Mouse (Mus musculus) neural tube, embryonic 14.5 days (tissue): ENCODE data around the gene Chrm3. TPM values are rescaled to one million over a fixed set of nuclear protein-coding genes. Genes with fewer than 3 reads are reported as not detected.

Experiments
- ATAC-seq: fragments of 200-750 bp; cut with Nextera tagmentation; 2 replicates; pipeline ENCODE4 v1.8.0; 2017; ENCODE audit warnings: low read depth, mild to moderate bottlenecking, moderate TSS enrichment, moderate library complexity
- H3K27ac ChIP-seq: fragments of 300-500 bp; sonication (generic); 2 replicates; pipeline ENCODE4 v1.5.1; 2014; ENCODE audit warnings: low read depth, mild to moderate bottlenecking, control low read depth, low read length, moderate library complexity, mixed read lengths
- H3K27me3 ChIP-seq: fragments of 300-500 bp; sonication (generic); 2 replicates; pipeline ENCODE4 v1.6.1; 2014; ENCODE audit warnings: low read length; ENCODE audit not compliant: control insufficient read depth, insufficient read depth
- H3K36me3 ChIP-seq: fragments of 300-500 bp; sonication (generic); 2 replicates; pipeline ENCODE4 v1.6.1; 2014; ENCODE audit warnings: low read length, mixed read lengths; ENCODE audit not compliant: control insufficient read depth, insufficient read depth
- H3K4me1 ChIP-seq: fragments of 300-500 bp; sonication (generic); 2 replicates; pipeline ENCODE4 v1.6.1; 2014; ENCODE audit warnings: low read length; ENCODE audit not compliant: control insufficient read depth, insufficient read depth
- H3K4me2 ChIP-seq: fragments of 300-500 bp; sonication (generic); 2 replicates; pipeline ENCODE4 v1.6.1; 2014; ENCODE audit warnings: mild to moderate bottlenecking, low read depth, low read length, control low read depth
- H3K4me3 ChIP-seq: fragments of 300-500 bp; sonication (generic); 2 replicates; pipeline ENCODE4 v1.5.1; 2014; ENCODE audit warnings: low read depth, low read length, control low read depth, mixed read lengths
- H3K9ac ChIP-seq: fragments of 300-500 bp; sonication (generic); replicated peaks from 2 replicates; pipeline ENCODE4 v1.6.1; 2014; ENCODE audit warnings: low read depth, mild to moderate bottlenecking, control low read depth, low read length, mixed read lengths
- H3K9me3 ChIP-seq: fragments of 300-500 bp; sonication (generic); 2 replicates; pipeline ENCODE4 v1.6.1; 2016; ENCODE audit warnings: low read length; ENCODE audit not compliant: control insufficient read depth
- WGBS: fragments of 180-500 bp; shearing (Covaris S2); extraction: QIAGEN DNeasy Blood & Tissue Kit; methylation state at CpG from one replicate; pipeline ENCODE4 v1.1.7; 2014; 5-methylcytosine and 5-hydroxymethylcytosine counted together
- polyA plus RNA-seq: library from polyadenylated mRNA; unstranded; fragments of >200 nt; fragmentation: Nextera tagmentation; extraction: Ambion mirVana; gene quantifications from 2 replicates; pipeline ENCODE4 v1.2.1, GENCODE M21; 2014

The Chrm3 gene
- polyA plus RNA-seq, 1 experiment from 2014 or later = 5.2 TPM

GRCm38 (mm10) chr13:9912697-9913096, 447.9 kb downstream of the Chrm3 start:
- WGBS = 88% methylated on average over 4 of the region's 4 CpGs

GRCm38 (mm10) chr13:9908707-9909106, 451.9 kb downstream of the Chrm3 start:
- no peak for ATAC-seq
- H3K4me3 ChIP-seq = no peak overlapping the region
- no peak overlapping the region for H3K27ac ChIP-seq
- H3K4me1 ChIP-seq = no peaks in the 10 kb centered on the region
- 90% methylated on average over 2 of the region's 2 CpGs for WGBS
- no peaks in the 10 kb centered on the region for H3K36me3 ChIP-seq
- no peaks in the 10 kb centered on the region; the same call in 1 of the 2 replicates for H3K9me3 ChIP-seq
- H3K9ac ChIP-seq = no peak overlapping the region
- no peaks in the 10 kb centered on the region for H3K27me3 ChIP-seq
- no peak overlapping the region for H3K4me2 ChIP-seq

More at GRCm38 (mm10) chr13:9912697-9913096, 447.9 kb downstream of the Chrm3 start:
- no peaks in the 10 kb centered on the region for H3K27me3 ChIP-seq
- H3K4me2 ChIP-seq = no peak overlapping the region
- ATAC-seq = no peak
- H3K36me3 ChIP-seq = no peaks in the 10 kb centered on the region
- H3K9me3 ChIP-seq = no peaks in the 10 kb centered on the region
- H3K4me1 ChIP-seq = no peaks in the 10 kb centered on the region
- H3K9ac ChIP-seq = no peak overlapping the region
- no peak overlapping the region for H3K27ac ChIP-seq
- H3K4me3 ChIP-seq = no peak overlapping the region

- Histone ChIP-seq H3K27me3 (no peaks in the 10 kb centered on the region), H3K36me3 (no peaks in the 10 kb centered on the region)
- WGBS = 79% methylated on average over 3 of the region's 3 CpGs
Measured at GRCm38 (mm10) chr13:9907202-9907601, 453.4 kb downstream of the Chrm3 start.

GRCm38 (mm10) chr13:9904455-9904854, 456.2 kb downstream of the Chrm3 start:
- H3K9me3 ChIP-seq = no peaks in the 10 kb centered on the region; the same call in 1 of the 2 replicates
- H3K4me1 ChIP-seq = no peaks in the 10 kb centered on the region
- H3K27me3 ChIP-seq = no peaks in the 10 kb centered on the region
- no peaks in the 10 kb centered on the region for H3K36me3 ChIP-seq
- H3K4me3 ChIP-seq = no peak overlapping the region
- no peak for ATAC-seq
- H3K4me2 ChIP-seq = no peak overlapping the region
- no peak overlapping the region for H3K9ac ChIP-seq
- H3K27ac ChIP-seq = no peak overlapping the region

More at GRCm38 (mm10) chr13:9907202-9907601, 453.4 kb downstream of the Chrm3 start:
- H3K27ac ChIP-seq = no peak overlapping the region
- H3K4me3 ChIP-seq = no peak overlapping the region
- no peaks in the 10 kb centered on the region for H3K4me1 ChIP-seq
- H3K9me3 ChIP-seq = no peaks in the 10 kb centered on the region; the same call in 1 of the 2 replicates
- no peak for ATAC-seq
- H3K4me2 ChIP-seq = no peak overlapping the region
- H3K9ac ChIP-seq = no peak overlapping the region

- H3K36me3 ChIP-seq = no peaks in the 10 kb centered on the region
- H3K9ac ChIP-seq = no peak overlapping the region
- no peak overlapping the region for H3K4me3 ChIP-seq
- no peak overlapping the region for H3K27ac ChIP-seq
- no peaks in the 10 kb centered on the region for H3K4me1 ChIP-seq
- no peaks in the 10 kb centered on the region; the same call in 1 of the 2 replicates for H3K9me3 ChIP-seq
- 81% methylated on average over 5 of the region's 5 CpGs for WGBS
- no peaks in the 10 kb centered on the region for H3K27me3 ChIP-seq
- no peak for ATAC-seq
- no peak overlapping the region for H3K4me2 ChIP-seq
Measured at GRCm38 (mm10) chr13:9900653-9901385, 459.8 kb downstream of the Chrm3 start.

GRCm38 (mm10) chr13:9898664-9899369, 461.8 kb downstream of the Chrm3 start:
- H3K36me3 ChIP-seq = no peaks in the 10 kb centered on the region
- no peaks in the 10 kb centered on the region for H3K4me1 ChIP-seq
- H3K9ac ChIP-seq = no peak overlapping the region
- H3K27me3 ChIP-seq = no peaks in the 10 kb centered on the region
- no peak overlapping the region for H3K4me3 ChIP-seq
- ATAC-seq = no peak
- H3K27ac ChIP-seq = no peak overlapping the region
- WGBS = 80% methylated on average over 3 of the region's 3 CpGs
- no peaks in the 10 kb centered on the region for H3K9me3 ChIP-seq
- no peak overlapping the region for H3K4me2 ChIP-seq

GRCm38 (mm10) chr13:9897231-9897630, 463.4 kb downstream of the Chrm3 start:
- H3K4me1 ChIP-seq = no peaks in the 10 kb centered on the region
- no peak overlapping the region for H3K4me2 ChIP-seq
- H3K9me3 ChIP-seq = no peaks in the 10 kb centered on the region
- no peaks in the 10 kb centered on the region for H3K36me3 ChIP-seq
- H3K27me3 ChIP-seq = no peaks in the 10 kb centered on the region
- 59% methylated on average over 1 of the region's 1 CpGs for WGBS
- H3K27ac ChIP-seq = no peak overlapping the region
- no peak overlapping the region for H3K4me3 ChIP-seq
- no peak overlapping the region for H3K9ac ChIP-seq
- ATAC-seq = no peak

GRCm38 (mm10) chr13:9895045-9895625, 465.5 kb downstream of the Chrm3 start:
- H3K4me2 ChIP-seq = no peak overlapping the region
- H3K9ac ChIP-seq = no peak overlapping the region
- no peak overlapping the region for H3K4me3 ChIP-seq
- ATAC-seq = no peak
- no peaks in the 10 kb centered on the region for H3K9me3 ChIP-seq
- no peaks in the 10 kb centered on the region for H3K4me1 ChIP-seq
- WGBS = 92% methylated on average over 11 of the region's 11 CpGs
- H3K27ac ChIP-seq = no peak overlapping the region
- no peaks in the 10 kb centered on the region for H3K27me3 ChIP-seq
- H3K36me3 ChIP-seq = no peaks in the 10 kb centered on the region

- 89% methylated on average over 1 of the region's 1 CpGs for WGBS
- no peaks in the 10 kb centered on the region for H3K9me3 ChIP-seq
Measured at GRCm38 (mm10) chr13:9891088-9891487, 469.6 kb downstream of the Chrm3 start.

More at GRCm38 (mm10) chr13:9891088-9891487, 469.6 kb downstream of the Chrm3 start:
- no peak overlapping the region for H3K4me3 ChIP-seq
- H3K27me3 ChIP-seq = no peaks in the 10 kb centered on the region
- H3K4me1 ChIP-seq = no peaks in the 10 kb centered on the region
- no peak for ATAC-seq
- H3K36me3 ChIP-seq = no peaks in the 10 kb centered on the region
- H3K9ac ChIP-seq = no peak overlapping the region
- no peak overlapping the region for H3K27ac ChIP-seq
- H3K4me2 ChIP-seq = no peak overlapping the region
